Mouse (Mus musculus) cerebellum, postnatal 4 days (tissue): ENCODE measurements at regions not wholly inside any gene's neighbourhood (a gene's known extent, or its start where the extent isn't known, plus 50 kb on each side); places are given as distances from the start of the nearest gene placed in this dataset.
"Not testable (repeated sequence)": the region's sequence is repeated elsewhere in the genome, so short reads cannot be mapped to it uniquely, and the experiment has no call there.

Experiments used
- DNase-seq, 2 experiments: peaks; one replicate each; pipeline ENCODE4 v3.0.0; 2022; ENCODE audit warnings: low spot score in 2 of 2, mixed read lengths in 1 of 2

- no peak for DNase-seq
These were observed 54.7 kb upstream of the Commd3 start for GRCm38 (mm10) chr2:18617520-18617919.

GRCm38 (mm10) chr2:18609868-18610185 is 62.4 kb upstream of the Commd3 start:
- no peak for DNase-seq

DNA sequence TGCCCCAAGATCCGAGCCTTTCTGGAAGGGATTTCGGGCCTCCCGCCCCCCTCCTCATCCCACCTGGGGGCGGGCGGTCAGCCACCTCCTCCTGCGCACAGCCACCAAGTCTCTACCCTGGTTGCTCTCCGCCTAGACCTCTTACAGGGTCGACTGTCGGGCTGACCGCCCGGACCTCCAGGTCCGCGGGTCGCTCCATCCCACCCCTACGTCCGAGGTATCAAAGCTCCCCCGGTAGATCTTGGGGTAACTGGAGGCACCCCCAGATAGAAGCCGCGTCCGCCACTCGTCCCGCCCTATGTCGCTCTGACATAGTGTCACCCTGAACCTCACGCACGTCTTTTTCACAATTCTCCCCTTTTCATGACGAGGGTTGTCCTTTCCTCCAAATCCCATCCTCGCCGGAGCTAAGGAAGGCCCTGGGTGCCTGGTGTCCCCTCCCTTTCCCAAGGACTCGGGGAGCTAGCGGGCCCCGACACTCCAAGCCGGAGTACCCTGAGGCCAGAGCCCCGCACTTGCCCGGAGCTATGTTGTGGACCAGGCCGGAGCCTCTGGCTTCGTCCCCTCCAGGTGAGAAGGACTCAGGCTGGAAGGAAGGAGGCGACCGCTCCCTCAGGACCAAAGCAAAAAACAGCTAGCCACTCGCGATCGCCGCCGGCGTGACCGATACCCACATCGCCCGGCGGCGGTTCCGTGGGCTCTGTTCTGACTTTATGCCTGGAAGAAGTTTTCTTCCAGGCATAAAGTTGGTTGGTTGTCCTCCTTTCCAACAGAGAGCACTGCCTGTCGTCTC is 62.9 kb upstream of the Commd3 start:
- peak in 1 of 2 experiments; percentile 15 for DNase-seq

- DNase-seq: peak in 1 of 2 experiments; percentile 55
These were observed 63.7 kb upstream of the Commd3 start for GRCm38 (mm10) chr2:18608260-18609074.

GRCm38 (mm10) chr2:18607586-18608259 is 64.5 kb upstream of the Commd3 start:
- DNase-seq: no peak

GRCm38 (mm10) chr2:18607088-18607487 is 65.1 kb upstream of the Commd3 start:
- no peak for DNase-seq

GRCm38 (mm10) chr2:18592221-18592620 is 80.0 kb upstream of the Commd3 start:
- no peak for DNase-seq

DNA sequence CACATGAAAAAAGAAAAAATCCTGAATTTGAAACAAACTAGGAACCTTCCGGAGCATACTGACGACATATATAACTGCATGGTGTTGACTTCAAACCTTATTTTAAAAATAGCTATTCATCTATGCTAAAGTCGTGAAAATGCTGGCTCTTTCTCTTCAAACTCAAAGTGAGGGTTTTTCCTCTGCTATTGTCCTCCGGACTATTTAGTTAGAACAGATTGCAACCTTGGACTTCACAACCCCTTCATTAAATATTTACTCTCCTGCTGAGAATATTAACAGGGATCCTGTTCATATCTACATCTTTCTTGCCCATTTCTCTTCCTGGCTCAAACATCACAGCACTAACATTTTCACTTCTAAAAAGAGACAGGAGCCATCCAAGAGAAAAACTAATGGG is 84.0 kb upstream of the Commd3 start:
- DNase-seq: no peak

- DNase-seq: no peak
These were observed 84.4 kb upstream of the Commd3 start for GRCm38 (mm10) chr2:18587746-18588231.

- peak; percentile 64 to 91 for DNase-seq
These were observed 85.1 kb upstream of the Commd3 start for GRCm38 (mm10) chr2:18586925-18587724.

DNA sequence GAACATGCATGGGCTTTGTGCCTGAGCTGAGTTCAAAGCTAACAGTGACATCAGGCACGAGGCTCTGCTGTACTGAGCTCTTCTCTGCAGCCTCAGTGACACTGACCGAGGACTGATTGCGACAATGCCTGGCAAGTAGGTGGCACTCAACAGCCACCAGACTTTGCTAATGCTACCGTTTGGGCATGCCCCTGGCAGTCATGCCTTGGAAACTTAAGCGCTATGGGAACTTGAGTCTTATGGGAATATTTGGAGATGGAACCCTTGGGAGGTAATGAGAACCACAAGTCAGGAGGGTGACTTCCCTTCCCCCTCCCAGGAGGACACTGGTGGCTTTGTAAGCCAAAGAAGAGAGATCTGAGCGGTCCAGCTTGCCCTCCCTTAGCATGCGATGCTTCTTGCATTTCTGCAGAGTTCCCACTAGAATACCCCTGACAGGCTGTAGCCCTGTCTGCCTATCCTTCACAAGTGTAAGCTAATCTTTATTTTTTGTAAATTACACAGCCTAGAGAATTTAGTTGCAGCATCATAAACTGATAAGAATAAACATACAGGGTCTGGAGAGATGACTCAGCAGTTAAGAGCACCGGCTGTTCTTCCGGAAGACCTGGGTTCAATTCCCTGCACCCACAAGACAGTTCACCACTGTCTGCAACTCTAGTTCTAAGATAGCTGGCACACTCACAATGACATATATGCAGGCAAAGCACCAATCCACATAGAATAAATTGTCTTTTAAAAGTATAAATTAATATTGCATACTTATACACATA is 86.4 kb upstream of the Commd3 start:
- DNase-seq: no peak

GRCm38 (mm10) chr2:18558133-18558532 is 114.1 kb upstream of the Commd3 start:
- DNase-seq: no peak

DNA sequence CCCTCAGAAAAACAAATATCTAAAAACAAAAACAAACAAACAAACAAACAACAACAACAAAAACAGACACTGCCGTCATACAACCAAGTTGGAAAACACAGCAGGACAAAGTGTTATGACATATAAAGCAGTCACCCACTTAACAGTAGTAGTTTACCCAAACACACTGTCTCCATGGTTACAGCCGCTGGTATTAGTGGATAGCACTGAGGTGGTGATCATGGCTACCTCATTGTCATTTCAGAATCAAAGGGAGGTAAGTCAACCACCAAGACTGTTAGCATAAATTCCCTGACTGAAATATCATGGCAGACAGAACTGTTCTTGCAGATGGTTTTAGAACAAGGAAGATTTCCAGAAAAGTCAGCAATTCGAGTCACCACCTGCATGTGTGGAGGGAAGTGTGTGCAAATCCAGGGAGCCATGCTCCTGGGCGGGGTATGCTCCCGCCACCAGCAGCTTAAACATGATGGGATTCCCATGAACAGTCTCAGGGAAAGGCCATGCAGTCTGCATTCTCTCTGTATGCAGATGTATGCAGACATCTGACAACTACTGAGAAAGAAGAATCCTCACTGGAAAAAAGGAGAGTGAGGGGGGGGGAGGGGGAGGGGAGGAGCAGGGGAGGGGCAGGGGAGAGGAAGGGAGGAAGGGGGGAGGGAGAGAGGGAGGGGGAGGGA is 124.1 kb upstream of the Commd3 start:
- DNase-seq: no peak

- no peak for DNase-seq
These were observed 131.8 kb upstream of the Dnajc1 start for GRCm38 (mm10) chr2:18524387-18524786.

DNA sequence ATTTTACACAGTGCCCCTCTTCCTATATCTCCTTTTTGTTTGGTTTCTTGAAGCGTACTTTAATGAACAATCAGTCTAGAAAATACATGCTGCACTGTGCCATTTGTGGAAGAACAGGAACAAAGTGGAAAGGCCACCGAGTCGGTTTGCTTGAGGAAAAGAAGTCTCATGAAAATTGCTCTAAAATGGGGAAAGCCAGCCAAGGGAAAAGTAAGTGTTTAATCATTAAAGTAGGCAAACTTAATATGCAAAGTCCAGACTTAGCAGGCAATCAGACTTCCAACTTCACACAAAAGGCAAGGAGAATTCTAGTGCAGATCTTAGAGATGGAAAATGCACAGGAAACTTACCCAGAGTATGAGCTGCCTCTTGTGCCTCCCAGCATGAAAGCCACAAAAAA is 131.3 kb upstream of the Dnajc1 start:
- DNase-seq: no peak

DNA sequence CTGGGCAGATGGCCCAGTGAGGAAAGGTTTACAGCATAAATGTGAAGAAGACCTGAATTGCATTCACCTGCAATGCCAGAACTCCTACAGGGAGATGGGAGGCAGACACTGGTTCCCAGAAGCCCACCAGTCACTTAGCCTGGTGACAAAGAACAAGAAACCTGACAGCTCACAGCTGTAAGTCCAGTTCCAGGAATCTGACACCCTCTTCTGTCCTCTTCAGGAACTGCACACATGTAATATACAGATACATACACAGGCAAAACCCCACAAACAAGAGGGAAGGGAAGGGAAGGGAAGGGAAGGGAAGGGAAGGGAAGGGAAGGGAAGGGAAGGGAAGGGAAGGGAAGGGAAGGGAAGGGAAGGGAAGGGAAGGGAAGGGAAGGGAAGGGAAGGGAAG is 120.8 kb upstream of the Dnajc1 start:
- DNase-seq: no peak

DNA sequence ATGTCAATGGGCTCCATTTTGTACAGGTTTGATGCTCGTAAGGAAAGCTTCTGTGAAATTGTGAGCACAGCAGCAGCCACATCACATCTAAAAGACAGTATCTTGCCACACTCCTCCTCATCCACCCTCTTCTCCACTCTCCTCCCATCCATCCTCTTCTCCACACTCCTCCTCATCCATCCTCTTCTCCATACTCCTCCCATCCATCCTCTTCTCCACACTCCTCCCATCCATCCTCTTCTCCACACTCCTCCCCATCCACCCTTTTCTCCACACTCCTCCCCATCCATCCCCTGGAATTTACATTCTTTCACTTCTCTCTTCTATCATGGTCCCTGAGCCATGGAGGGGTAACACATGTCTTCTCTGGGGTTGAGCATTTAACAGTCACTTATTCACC is 116.7 kb upstream of the Dnajc1 start:
- no peak for DNase-seq

- no peak for DNase-seq
These were observed 80.7 kb upstream of the Dnajc1 start for GRCm38 (mm10) chr2:18473361-18473771.

DNA sequence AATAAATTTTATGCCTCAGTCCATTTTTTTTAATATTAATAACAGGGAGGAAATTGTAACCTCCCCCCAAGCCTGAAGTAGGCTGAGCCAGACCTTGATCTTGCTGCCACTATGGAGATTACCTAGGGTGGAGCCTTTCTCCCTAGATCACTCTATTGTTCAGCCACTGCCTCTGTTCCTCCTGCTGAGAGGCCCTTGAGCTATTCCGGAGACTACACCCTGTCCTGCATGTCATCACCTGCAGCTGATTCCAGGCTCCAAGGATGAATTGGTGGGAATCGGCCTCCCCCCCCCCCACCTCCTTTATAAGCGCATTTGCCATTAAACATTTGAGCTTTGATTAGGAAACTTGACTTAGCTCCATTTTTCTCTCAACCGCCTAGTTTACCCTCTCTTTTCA is 68.3 kb upstream of the Dnajc1 start:
- DNase-seq: no peak

DNA sequence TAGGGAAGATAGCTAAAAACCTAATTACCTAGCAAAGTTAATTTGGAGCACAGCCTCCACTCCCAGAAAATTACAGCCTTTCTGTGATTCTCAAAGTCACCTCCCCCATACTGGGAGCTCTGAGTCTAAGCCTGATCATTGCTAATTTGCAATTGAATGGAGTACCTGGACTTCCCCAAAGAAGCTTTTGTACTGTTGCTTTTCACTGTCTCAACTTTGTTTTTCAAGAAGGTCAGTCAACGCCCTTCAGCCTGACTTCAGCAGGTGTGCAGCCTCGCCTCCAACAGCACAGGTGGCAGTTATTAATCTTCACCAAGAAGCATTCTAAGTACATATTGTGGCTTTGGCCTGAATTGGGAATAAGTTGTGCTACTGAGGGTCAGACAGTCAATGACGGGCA is 67.7 kb upstream of the Dnajc1 start:
- not testable (repeated sequence) for DNase-seq
